Mouse (Mus musculus): ENCODE results near the gene Gm3636.
"Not testable (repeated sequence)": the region's sequence is repeated elsewhere in the genome, so short reads cannot be mapped to it uniquely, and the experiment has no call there.

The Gm3636 gene

DNA sequence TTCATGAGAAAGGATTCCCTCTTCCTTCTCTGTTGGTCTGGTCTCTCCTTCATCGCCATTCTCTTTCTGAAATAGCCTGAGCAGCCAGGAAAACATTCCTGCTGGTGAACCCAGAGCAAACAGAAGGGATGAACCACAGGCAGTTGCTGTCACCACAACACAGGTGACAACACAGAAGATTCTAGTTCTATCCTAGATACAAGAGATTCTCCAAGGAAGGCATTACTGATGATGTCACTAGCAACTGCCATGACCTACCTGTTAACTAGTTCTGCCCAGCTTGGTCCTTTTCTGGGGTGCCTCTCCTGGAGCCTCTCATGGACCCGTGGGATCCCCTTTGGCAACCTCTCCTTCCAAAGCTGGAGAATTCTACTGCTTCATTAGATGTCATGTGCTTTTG is at the start of gene Gm3636:
Gene Gm3636, minus strand, starts transcription at position 101 of the 400 bp plus-strand sequence.
- not testable (repeated sequence) for DNase-seq

DNA sequence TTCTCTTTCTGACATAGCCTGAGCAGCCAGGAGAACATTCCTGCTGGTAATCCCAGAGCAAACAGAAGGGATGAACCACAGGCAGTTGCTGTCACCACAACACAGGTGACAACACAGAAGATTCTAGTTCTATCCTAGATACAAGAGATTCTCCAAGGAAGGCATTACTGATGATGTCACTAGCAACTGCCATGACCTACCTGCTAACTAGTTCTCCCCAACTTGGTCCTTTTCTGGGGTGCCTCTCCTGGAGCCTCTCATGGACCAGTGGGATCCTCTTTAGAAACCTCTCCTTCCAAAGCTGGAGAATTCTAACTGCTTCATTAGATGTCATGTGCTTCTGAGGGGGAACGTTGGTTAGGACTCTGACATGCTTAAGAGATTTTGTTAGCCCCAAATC is 32.2 kb upstream of the Gm3636 start, which contains the start of gene Gm8362:
Gene Gm8362, minus strand, starts transcription at position 101 of the 400 bp plus-strand sequence.
- not testable (repeated sequence) for DNase-seq

GRCm38 (mm10) chr14:6757231-6757536 is 15.1 kb upstream of the Gm3636 start:
- DNase-seq: not testable (repeated sequence)

DNA sequence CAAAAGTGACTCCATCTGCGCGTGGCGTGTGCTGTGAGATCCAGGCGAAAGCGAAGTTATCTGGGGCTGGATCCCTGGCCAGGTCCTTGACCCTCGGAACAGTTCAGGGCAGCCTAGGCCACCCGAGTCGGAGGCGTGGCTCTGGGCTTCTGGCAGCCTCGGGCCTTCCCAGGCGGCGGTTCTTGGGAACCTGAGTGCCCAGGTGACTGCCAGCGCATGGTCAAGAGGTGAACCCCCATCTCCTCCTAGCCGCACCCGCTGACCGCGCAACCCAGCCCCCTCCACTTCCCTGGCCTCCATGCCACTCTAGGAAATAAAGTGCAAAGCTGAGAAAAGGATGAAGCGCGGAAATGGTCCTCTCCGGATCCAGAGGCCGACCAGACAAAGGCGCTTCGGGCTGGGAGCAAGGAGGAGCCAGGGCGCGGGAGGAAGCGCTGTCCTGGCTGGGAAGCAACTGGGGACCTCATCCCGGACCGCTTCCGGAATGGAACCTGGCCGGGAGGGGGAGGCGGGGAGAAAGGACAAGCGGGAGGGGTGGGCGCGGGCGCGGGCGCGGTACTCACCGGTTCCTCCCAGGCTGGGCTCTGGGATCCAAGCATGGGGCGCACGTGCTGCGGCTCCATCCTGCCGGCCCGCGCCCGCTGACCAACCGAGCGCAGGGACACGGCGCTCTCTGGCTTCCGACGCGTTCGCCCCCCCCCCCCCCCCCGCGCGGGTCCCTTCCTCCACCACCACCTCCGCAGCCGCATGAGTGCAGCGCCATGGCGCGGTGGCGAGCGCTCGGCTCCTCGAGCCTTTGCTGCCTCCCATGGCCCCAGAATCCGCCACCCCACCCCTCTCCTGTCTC is 14.5 kb upstream of the Gm3636 start:
- DNase-seq: not testable (repeated sequence)

- not testable (repeated sequence) for DNase-seq
Observed at GRCm38 (mm10) chr14:6720151-6720550, 22.0 kb downstream of the Gm3636 start, which contains the start of gene Gm8050. TSS of gene Gm8050 (minus strand) at chr14:6720251.
